Mouse (Mus musculus) cerebellum, adult 2 months (tissue): ENCODE measurements around the gene Tom1l1. TPM values are rescaled to one million over a fixed set of nuclear protein-coding genes. Genes with fewer than 3 reads are reported as not detected.

Source experiments
- DNase-seq, 2 experiments: peaks; one replicate each; pipeline ENCODE4 v3.0.0; 2021
- H3K27ac ChIP-seq: fragments of 200-500 bp; 2 replicates; pipeline ENCODE4 v1.5.1; 2012; ENCODE audit warnings: low read length, control low read depth, inconsistent platforms; ENCODE audit not compliant: insufficient read depth
- H3K27me3 ChIP-seq: fragments of 200-500 bp; 2 replicates; pipeline ENCODE4 v1.6.1; 2012; ENCODE audit warnings: inconsistent platforms, mild to moderate bottlenecking, low read length, moderate library complexity; ENCODE audit not compliant: control insufficient read depth, insufficient read depth
- H3K4me1 ChIP-seq: fragments of 200-500 bp; 2 replicates; pipeline ENCODE4 v1.6.1; 2011; ENCODE audit warnings: low read length; ENCODE audit not compliant: control insufficient read depth, insufficient read depth
- H3K4me3 ChIP-seq: fragments of 200-500 bp; replicated peaks from 2 replicates; pipeline ENCODE3; 2011; ENCODE audit warnings: mild to moderate bottlenecking, low read depth, low read length, control low read depth; ENCODE audit not compliant: insufficient read depth
- CTCF ChIP-seq: fragments of 200-500 bp; IDR thresholded peaks from 2 replicates; pipeline ENCODE4 v1.5.1; 2011; ENCODE audit warnings: low read depth, mild to moderate bottlenecking, control low read depth, low read length, moderate library complexity, borderline replicate concordance; ENCODE audit not compliant: insufficient read depth
- POLR2A ChIP-seq: fragments of 200-500 bp; IDR thresholded peaks from 2 replicates; pipeline ENCODE4 v1.6.1; 2011; ENCODE audit warnings: low read length, control low read depth, borderline replicate concordance; ENCODE audit not compliant: insufficient read depth
- WGBS: fragments of 180-500 bp; shearing (Covaris S2); methylation state at CpG from one replicate; pipeline ENCODE4 v1.1.7; 2018; 5-methylcytosine and 5-hydroxymethylcytosine counted together
- polyA plus RNA-seq: library from polyadenylated mRNA; depleted of rRNA; stranded (reverse); fragments of >200 nt; gene quantifications from 2 replicates; pipeline ENCODE4 v1.2.3, GENCODE M21; 2012

Gene Tom1l1
- polyA plus RNA-seq, 1 experiment = 17.3 TPM

- no peak for TF ChIP-seq CTCF
- no peak for TF ChIP-seq POLR2A
- H3K27me3 ChIP-seq = no peaks in the 10 kb centered on the region
- peak in 1 of 2 experiments; percentile 9 for DNase-seq
- no peak overlapping the region for H3K4me3 ChIP-seq
- no peak overlapping the region for H3K27ac ChIP-seq
- WGBS = 25% methylated on average over 6 of the region's 6 CpGs
- no peaks in the 10 kb centered on the region for H3K4me1 ChIP-seq
Observed at GRCm38 (mm10) chr11:90665161-90665560, 23.0 kb downstream of the Tom1l1 start.

GRCm38 (mm10) chr11:90664345-90664986, 23.7 kb downstream of the Tom1l1 start:
- no peaks in the 10 kb centered on the region for H3K4me1 ChIP-seq
- no peak overlapping the region for H3K4me3 ChIP-seq
- H3K27ac ChIP-seq = no peak overlapping the region
- TF ChIP-seq CTCF (no peak), POLR2A (no peak)
- no peaks in the 10 kb centered on the region for H3K27me3 ChIP-seq
- WGBS = 65% methylated on average over 8 of the region's 8 CpGs
- no peak for DNase-seq

- Histone ChIP-seq H3K27ac (no peak overlapping the region), H3K4me1 (no peaks in the 10 kb centered on the region), H3K4me3 (no peak overlapping the region), H3K27me3 (no peaks in the 10 kb centered on the region)
- no peak for DNase-seq
- 42% methylated on average over 5 of the region's 5 CpGs for WGBS
- no peak for TF ChIP-seq POLR2A
- no peak for TF ChIP-seq CTCF
Observed at GRCm38 (mm10) chr11:90663618-90664297, 24.4 kb downstream of the Tom1l1 start.

GRCm38 (mm10) chr11:90663052-90663451, 25.1 kb downstream of the Tom1l1 start:
- Histone ChIP-seq H3K4me1 (no peaks in the 10 kb centered on the region), H3K4me3 (no peak overlapping the region), H3K27me3 (no peaks in the 10 kb centered on the region), H3K27ac (no peak overlapping the region)
- 85% methylated on average over 3 of the region's 3 CpGs for WGBS
- no peak for TF ChIP-seq POLR2A
- TF ChIP-seq CTCF = no peak
- DNase-seq = no peak

GRCm38 (mm10) chr11:90660662-90661061, 27.5 kb downstream of the Tom1l1 start:
- 85% methylated on average over 4 of the region's 4 CpGs for WGBS
- Histone ChIP-seq H3K4me1 (no peaks in the 10 kb centered on the region), H3K27ac (no peak overlapping the region), H3K4me3 (no peak overlapping the region), H3K27me3 (no peaks in the 10 kb centered on the region)
- TF ChIP-seq POLR2A = no peak
- TF ChIP-seq CTCF = no peak
- no peak for DNase-seq

GRCm38 (mm10) chr11:90657527-90657926, 30.6 kb downstream of the Tom1l1 start:
- Histone ChIP-seq H3K4me3 (no peak overlapping the region), H3K27me3 (no peaks in the 10 kb centered on the region), H3K4me1 (no peaks in the 10 kb centered on the region), H3K27ac (no peak overlapping the region)
- 90% methylated on average over 12 of the region's 12 CpGs for WGBS
- TF ChIP-seq CTCF = no peak
- no peak for TF ChIP-seq POLR2A
- no peak for DNase-seq

GRCm38 (mm10) chr11:90652603-90653002, 35.6 kb downstream of the Tom1l1 start:
- Histone ChIP-seq H3K4me3 (no peak overlapping the region), H3K4me1 (no peaks in the 10 kb centered on the region), H3K27ac (no peak overlapping the region), H3K27me3 (no peaks in the 10 kb centered on the region)
- no peak for DNase-seq
- 91% methylated on average over 4 of the region's 4 CpGs for WGBS
- TF ChIP-seq CTCF (no peak), POLR2A (no peak)
